Mouse (Mus musculus): Measurements from ENCODE around the gene Ftl1.

Gene Ftl1

DNA sequence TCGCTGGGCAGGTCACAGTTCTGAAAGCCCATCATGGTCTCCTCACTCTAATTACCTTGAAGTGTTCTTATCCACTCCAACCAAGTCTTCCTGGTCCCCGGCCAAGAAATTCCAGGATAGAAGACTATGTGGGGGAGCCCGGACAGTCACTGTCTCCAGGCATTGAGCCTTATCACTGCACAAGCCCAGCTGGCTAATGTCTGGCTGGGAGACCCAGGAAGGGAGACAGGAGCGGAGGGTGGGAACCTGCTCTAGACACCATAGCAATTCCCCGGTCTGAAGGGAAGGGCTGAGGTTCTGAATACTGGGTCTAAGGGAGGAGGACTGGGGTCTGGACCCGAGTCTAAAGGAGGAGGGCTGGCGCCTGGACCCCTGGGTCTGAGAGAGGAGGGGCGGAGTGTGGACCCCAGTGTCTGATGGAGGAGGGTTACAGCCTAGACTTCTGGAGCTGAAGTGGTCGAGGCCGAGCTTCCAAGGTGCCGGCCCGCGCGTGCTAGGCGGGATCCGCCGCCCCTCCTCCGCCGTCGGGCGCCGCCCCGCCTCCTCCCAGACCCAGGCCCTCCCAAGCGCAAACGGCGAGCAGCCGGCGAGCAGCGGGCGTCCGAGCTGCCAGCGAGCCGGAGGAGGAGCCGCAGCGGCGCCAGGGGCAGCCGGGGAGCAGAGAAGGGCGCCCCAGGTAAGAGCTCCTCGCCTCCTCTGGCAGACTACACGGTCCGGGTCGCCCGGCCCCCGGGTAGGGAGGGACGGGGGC, 46.4 kb downstream of the Ftl1 start, which contains the start of gene Ntf5:
Gene Ntf5 (plus strand): TSS at position 583 of the 751 bp plus-strand sequence.
- DNase-seq (ENCODE audit: low read depth, low spot score) = no peak

DNA sequence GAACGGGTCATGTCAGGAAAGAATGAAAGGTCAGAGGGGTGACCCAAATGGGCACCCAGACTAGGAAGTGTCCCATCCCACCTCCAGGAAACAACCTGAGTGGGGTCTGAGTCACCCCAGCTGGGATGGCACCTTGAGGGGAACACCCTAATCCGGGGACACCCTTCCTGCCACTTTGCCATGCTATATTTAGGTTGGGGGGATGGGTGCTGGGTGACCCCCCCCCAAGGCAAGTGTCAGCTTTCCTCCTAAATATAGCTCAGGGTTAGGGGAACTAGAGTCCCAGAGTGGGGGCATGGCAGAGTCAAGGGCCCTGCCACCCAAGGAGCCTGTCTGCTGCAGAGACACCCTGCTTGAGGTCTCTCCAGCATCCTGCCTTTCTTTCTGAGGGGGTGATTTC, 47.3 kb downstream of the Ftl1 start:
- DNase-seq (ENCODE audit: low read depth, low spot score) = no peak

DNA sequence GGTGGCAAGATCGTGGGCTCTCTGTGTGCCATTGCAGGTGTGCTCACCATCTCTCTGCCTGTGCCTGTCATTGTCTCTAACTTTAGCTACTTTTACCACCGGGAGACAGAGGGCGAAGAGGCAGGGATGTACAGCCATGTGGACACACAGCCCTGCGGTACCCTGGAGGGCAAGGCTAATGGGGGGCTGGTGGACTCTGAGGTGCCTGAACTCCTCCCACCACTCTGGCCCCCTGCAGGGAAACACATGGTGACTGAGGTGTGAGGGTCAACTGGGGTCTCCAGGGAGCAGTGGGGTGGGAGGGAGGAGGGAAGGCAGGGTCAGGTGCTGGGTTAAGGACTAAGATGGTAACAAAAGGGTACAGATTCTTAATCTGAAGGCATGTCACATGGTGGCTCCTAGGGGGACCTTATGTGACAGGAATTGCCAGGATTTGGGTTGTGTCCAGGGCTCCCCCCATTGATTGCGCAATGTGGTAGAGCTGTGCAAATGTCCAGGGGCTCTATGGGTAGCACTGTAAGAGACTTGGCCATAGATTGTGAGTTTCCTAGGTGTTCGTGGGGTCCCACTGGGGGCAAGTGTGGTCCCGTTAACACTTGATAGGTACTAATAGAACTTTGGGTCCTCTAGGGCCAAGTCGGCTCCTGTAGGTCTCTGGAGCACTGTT, 50.1 kb downstream of the Ftl1 start:
- no peak for DNase-seq (ENCODE audit: low read depth, low spot score)

DNA sequence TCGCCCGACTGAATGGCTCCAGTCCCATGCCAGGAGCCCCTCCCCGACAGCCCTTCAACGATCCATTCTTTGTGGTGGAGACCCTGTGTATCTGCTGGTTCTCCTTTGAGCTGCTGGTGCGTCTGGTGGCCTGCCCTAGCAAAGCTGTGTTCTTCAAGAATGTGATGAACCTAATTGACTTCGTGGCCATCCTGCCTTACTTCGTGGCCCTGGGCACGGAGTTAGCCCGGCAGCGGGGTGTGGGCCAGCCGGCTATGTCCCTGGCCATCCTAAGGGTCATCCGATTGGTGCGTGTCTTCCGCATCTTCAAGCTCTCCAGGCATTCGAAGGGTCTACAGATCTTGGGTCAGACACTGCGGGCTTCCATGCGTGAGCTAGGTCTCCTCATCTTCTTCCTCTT, 50.7 kb downstream of the Ftl1 start:
- no peak for DNase-seq (ENCODE audit: low read depth, low spot score)

DNA sequence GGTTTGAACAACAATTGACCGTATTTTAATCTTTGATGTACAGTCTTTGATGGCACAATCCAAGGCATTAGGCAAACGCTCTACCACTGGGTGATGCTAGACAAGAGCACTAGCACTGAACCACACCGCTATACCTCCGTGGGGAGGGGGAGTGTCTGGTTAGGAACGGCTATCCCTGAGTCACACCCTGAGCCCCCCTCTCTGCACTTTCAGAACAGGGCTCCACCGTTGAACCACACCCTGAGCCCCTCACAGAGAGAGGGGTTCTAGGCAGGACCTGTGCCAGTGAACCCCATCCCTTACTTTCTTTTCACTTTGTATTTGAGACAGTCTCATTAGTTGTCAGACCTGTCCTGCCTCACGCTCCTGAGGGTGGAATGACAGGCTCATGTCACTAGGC, 51.3 kb downstream of the Ftl1 start:
- no peak for DNase-seq (ENCODE audit: low read depth, low spot score)

Data from c-Kit-negative CD71-positive TER-119-positive erythroid progenitor cells, embryonic 14.5 days (primary cell).